Mouse (Mus musculus) adrenal gland, postnatal 4 days (tissue): ENCODE results near the gene Usp51. TPM values are rescaled to one million over a fixed set of nuclear protein-coding genes. Genes with fewer than 3 reads are reported as not detected.
"Not testable (repeated sequence)": the region's sequence is repeated elsewhere in the genome, so short reads cannot be mapped to it uniquely, and the experiment has no call there.

Experiments
- DNase-seq, 2 experiments: peaks; one replicate each; pipeline ENCODE4 v3.0.0; 2021 to 2022; ENCODE audit warnings: low spot score in 2 of 2, mixed read lengths in 2 of 2
- long read RNA-seq, 2 experiments: library from polyadenylated mRNA; stranded (forward); transcript quantifications; one replicate each; pipeline ENCODE4 v2.0.0; 2021
- total RNA-seq, 2 experiments: library from RNA; stranded (reverse); gene quantifications; 2 replicates each; pipeline ENCODE4 v1.2.3; 2021

The Usp51 gene
- 1 to 10 TPM; 4.7 to 5.0 TPM for total RNA-seq
- long read RNA-seq, experiment 1, partial matches to known transcripts: 0 of 1 reads
- long read RNA-seq, experiment 1, other reads (novel, unspliced or antisense): 1 of 1 reads
- long read RNA-seq, experiment 2, partial matches to known transcripts: 0 of 4 reads
- long read RNA-seq, experiment 2, other reads (novel, unspliced or antisense): 1 of 4 reads

- peak in 1 of 2 experiments; percentile 2 for DNase-seq
Observed at GRCm38 (mm10) chrX:153006387-153006841, at the start of gene Usp51. TSS of gene Usp51 (plus strand) at chrX:153006469.

DNA sequence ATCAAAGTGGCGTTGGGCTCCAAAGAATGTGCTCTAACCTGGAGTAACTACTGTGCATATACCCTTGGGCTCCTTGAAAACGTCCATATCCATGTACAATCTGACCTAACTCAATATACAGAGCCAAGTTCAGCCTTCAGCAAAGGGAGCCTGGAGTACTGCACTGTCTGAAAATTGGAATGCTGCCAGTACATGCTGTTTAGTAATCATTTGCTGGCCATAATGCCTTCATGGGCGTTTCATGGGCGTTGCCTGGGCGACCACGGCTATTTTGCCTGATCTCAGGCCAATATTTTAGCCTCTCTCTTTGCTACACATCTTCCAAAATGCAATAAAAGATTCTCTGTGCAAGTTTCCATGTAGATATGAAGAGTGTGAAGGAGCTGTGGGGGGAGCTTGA is 36.7 kb upstream of the Usp51 start:
- DNase-seq: no peak

- not testable (repeated sequence) for DNase-seq
Observed at GRCm38 (mm10) chrX:152973476-152974203, 32.6 kb upstream of the Usp51 start.

- DNase-seq: no peak
Observed at GRCm38 (mm10) chrX:152974204-152974661, 32.0 kb upstream of the Usp51 start.

- no peak for DNase-seq
Observed at GRCm38 (mm10) chrX:152976538-152976937, 29.7 kb upstream of the Usp51 start.

- no peak for DNase-seq
Observed at GRCm38 (mm10) chrX:152985009-152985408, 21.3 kb upstream of the Usp51 start.

DNA sequence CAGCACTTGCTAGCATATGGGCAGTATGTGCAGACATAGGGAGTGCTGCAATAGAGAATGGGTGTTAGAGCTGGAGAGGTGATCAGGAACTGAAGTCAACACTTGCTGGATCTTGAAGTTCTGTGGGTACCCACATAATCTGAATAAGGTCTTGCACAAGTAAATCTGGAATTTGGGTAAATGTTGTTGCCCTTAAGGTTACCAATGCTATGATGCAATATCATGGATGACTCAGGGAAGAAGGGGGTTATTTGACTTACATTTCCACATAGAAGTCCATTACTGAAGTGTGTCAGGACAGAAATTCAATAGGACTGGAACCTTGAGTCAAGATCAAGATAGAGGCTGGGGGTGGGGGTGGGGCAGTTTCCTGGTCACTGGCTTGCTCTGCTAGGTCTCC is 16.4 kb upstream of the Usp51 start:
- DNase-seq: not testable (repeated sequence)

GRCm38 (mm10) chrX:152996105-152996504 is 10.2 kb upstream of the Usp51 start:
- not testable (repeated sequence) for DNase-seq

GRCm38 (mm10) chrX:153007021-153007684 is 884 bp downstream of the Usp51 start:
- peak; percentile 7 to 20 for DNase-seq

DNA sequence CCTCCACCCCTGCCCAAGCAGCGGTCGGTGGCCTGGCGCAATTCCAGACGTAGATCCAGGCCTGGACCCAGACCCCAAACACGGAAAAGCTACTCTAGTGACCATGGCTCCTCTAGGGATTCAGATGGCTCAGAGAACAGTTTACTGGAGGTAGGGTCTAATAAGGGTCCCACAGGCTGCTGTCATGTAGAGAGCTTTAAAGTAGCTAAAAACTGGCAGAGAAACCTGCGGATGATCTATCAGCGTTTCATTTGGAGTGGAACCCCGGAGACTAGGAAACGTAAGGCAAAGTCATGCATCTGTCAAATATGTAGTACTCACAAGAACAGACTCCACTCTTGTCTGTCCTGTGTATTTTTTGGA is 1.4 kb downstream of the Usp51 start:
- DNase-seq: no peak

DNA sequence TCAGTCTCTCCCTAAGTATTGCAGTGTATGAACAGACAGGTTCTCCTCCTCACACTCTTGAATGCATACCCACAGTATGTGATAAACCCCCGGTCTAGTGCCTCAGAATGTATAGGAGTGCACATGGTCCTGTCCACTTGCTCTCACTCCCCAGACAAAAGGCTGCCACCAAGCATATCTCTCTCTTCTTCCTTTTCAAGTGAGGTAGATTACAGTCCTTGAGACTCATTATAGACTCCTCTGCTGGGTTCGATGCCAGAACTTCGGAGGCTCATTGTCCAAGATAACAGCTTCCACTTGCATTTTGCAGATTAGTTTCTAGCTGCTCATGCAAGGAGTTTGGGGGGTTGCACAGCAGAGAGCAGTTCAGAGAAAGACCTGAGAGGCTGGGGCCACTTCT is 19.0 kb downstream of the Usp51 start:
- not testable (repeated sequence) for DNase-seq

GRCm38 (mm10) chrX:153025709-153026108 is 19.4 kb downstream of the Usp51 start:
- not testable (repeated sequence) for DNase-seq

- not testable (repeated sequence) for DNase-seq
Observed at GRCm38 (mm10) chrX:153031547-153031946, 25.3 kb downstream of the Usp51 start.

- peak; percentile 26 to 43 for DNase-seq
Observed at GRCm38 (mm10) chrX:153037087-153037971, 31.1 kb downstream of the Usp51 start, which contains the start of gene Mageh1. TSS of gene Mageh1 (minus strand) at chrX:153037575.

DNA sequence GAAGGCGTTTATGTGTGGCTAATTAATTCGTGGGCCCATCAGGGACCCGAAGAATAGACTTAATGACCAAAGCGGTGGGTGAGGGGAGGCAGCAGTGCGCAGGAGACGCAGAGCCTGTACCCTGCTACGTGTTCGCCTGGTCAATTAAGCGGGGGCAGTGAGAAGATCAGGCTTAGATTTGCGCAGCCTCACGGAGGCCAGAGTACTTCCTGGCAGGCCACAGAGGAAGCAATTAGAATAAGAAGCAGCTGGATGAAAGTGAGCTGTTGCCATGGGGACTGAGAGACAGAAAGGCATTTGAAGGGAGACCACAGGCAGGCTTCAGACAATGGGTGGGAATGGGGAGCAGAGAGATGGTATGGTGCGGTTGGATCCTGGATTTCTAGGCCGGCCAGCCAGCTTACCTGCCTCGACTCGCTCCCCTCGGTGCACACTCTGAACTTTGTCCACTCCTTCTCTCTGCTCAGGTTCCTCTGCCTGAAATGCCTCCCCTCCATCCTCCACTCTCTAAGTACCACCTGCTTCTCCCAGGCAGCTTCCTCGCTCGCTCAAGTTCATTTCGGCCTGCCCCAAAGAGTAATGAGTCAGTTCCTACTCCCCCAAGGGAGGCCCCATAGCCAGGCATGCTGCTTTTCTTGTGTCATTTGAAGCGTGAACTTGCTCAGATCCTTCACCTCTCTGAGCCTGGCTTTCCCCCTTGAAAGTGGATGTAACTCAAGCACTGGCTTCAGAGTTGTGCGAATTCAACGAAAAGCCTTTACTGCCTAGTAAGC is 31.9 kb downstream of the Usp51 start:
- not testable (repeated sequence) for DNase-seq

Other genes with a start within 250 kb of the Usp51 start
- 10 to 100 TPM; 15.1 to 25.1 TPM for gene Shroom2, start 237.0 kb upstream of the Usp51 start, total RNA-seq
- under 1 TPM in 1 of 2 experiments, not detected in 1; 0.36 TPM for gene Gpr143, start 224.5 kb upstream of the Usp51 start, total RNA-seq
- 10 to 100 TPM; 37.8 to 42.5 TPM for gene Mageh1, start 31.1 kb downstream of the Usp51 start, total RNA-seq
- not detected for gene Foxr2, start 112.3 kb downstream of the Usp51 start, total RNA-seq
- 10 to 100 TPM; 11.8 to 12.5 TPM for gene Rragb, start 133.5 kb downstream of the Usp51 start, total RNA-seq
- gene Klf8, start 231.0 kb downstream of the Usp51 start, total RNA-seq: 1 to 10 TPM in 1 of 2 experiments, under 1 TPM in 1; 0.71 to 1.5 TPM